Mouse (Mus musculus) midbrain, embryonic 10.5 days (tissue): Measurements from ENCODE around the gene Samd10. TPM values are rescaled to one million over a fixed set of nuclear protein-coding genes. Genes with fewer than 3 reads are reported as not detected.

Experiments
- DNase-seq: peaks from one replicate; pipeline ENCODE4 v3.0.0-alpha.2; 2017; ENCODE audit warnings: low spot score
- H3K27ac ChIP-seq: fragments of 300-500 bp; sonication (generic); replicated peaks from 2 replicates; pipeline ENCODE4 v1.5.1; 2016; ENCODE audit warnings: mild to moderate bottlenecking
- H3K27me3 ChIP-seq: fragments of 300-500 bp; sonication (generic); 2 replicates; pipeline ENCODE4 v1.6.1; 2016; ENCODE audit warnings: low read depth, mild to moderate bottlenecking; ENCODE audit not compliant: poor library complexity, severe bottlenecking
- H3K36me3 ChIP-seq: fragments of 300-500 bp; sonication (generic); 2 replicates; pipeline ENCODE4 v1.6.1; 2016; ENCODE audit warnings: mild to moderate bottlenecking, moderate library complexity
- H3K4me1 ChIP-seq: fragments of 300-500 bp; sonication (generic); 2 replicates; pipeline ENCODE4 v1.6.1; 2016
- H3K4me3 ChIP-seq: fragments of 300-500 bp; sonication (generic); 2 replicates; pipeline ENCODE4 v1.5.1; 2016; ENCODE audit warnings: mild to moderate bottlenecking, moderate library complexity
- H3K9me3 ChIP-seq: fragments of 300-500 bp; sonication (generic); replicated peaks from 2 replicates; pipeline ENCODE4 v1.6.1; 2016; ENCODE audit warnings: mild to moderate bottlenecking
- WGBS: fragments of 180-500 bp; shearing (Covaris S2); methylation state at CpG from one replicate; pipeline ENCODE4 v1.1.7; 2016; 5-methylcytosine and 5-hydroxymethylcytosine counted together
- polyA plus RNA-seq: library from polyadenylated mRNA; unstranded; fragments of >200 nt; fragmentation: Nextera tagmentation; extraction: Ambion mirVana; gene quantifications from 2 replicates; pipeline ENCODE4 v1.2.1, GENCODE M21; 2016

Gene Samd10
- polyA plus RNA-seq = 36.4 and 56.1 TPM in 2 replicates

- Histone ChIP-seq H3K9me3 (no peaks in the 10 kb centered on the region), H3K4me3 (peak within 1 kb of the TSS; percentile 94), H3K36me3 (peaks cover 15% of the 10 kb centered on the region), H3K4me1 (peaks cover 48% of the 10 kb centered on the region), H3K27ac (peak within 1 kb of the TSS; percentile 90), H3K27me3 (no peaks in the 10 kb centered on the region; the same call in 1 of the 2 replicates)
- 2% methylated on average over 71 of the region's 71 CpGs for WGBS
- peak; percentile 70 for DNase-seq
These were observed at the start of gene Samd10 for GRCm38 (mm10) chr2:181598454-181599351. Samd10 (minus strand) TSS chr2:181599212.

GRCm38 (mm10) chr2:181646626-181647472, 47.8 kb upstream of the Samd10 start:
- peaks cover 95% of the 10 kb centered on the region for H3K36me3 ChIP-seq
- no peaks in the 10 kb centered on the region for H3K9me3 ChIP-seq
- no peak overlapping the region for H3K27ac ChIP-seq
- H3K4me1 ChIP-seq = no peaks in the 10 kb centered on the region
- WGBS = 95% methylated on average over 6 of the region's 6 CpGs
- DNase-seq = no peak
- no peaks in the 10 kb centered on the region for H3K27me3 ChIP-seq
- no peak overlapping the region for H3K4me3 ChIP-seq

DNA sequence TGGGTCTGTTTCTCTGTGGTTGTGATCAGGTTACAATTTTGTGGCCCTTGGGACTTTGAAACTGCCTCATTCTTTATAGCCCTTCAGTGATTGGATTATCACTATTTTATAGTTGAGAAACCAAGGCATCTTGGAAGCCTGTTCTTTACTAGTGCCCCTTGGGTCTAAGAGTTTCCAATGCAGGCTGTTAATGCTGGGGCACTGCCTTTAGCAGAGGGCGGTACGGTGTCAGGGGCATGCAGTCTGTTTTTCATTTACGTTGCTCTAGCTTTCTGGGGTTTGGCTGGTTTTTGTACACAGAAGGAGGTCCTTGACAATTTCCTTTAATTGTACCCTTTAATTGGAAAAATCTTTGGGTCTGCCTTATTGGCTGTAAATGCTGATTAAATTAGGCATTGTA, 46.7 kb upstream of the Samd10 start:
- no peaks in the 10 kb centered on the region for H3K27me3 ChIP-seq
- 89% methylated on average over 3 of the region's 3 CpGs for WGBS
- DNase-seq = no peak
- no peak overlapping the region for H3K4me3 ChIP-seq
- H3K9me3 ChIP-seq = no peaks in the 10 kb centered on the region
- H3K27ac ChIP-seq = no peak overlapping the region
- H3K36me3 ChIP-seq = peaks cover 96% of the 10 kb centered on the region
- H3K4me1 ChIP-seq = no peaks in the 10 kb centered on the region

GRCm38 (mm10) chr2:181644361-181644760, 45.3 kb upstream of the Samd10 start:
- Histone ChIP-seq H3K36me3 (peaks cover 96% of the 10 kb centered on the region), H3K4me3 (no peak overlapping the region), H3K9me3 (no peaks in the 10 kb centered on the region), H3K4me1 (no peaks in the 10 kb centered on the region), H3K27ac (no peak overlapping the region), H3K27me3 (no peaks in the 10 kb centered on the region)
- 87% methylated on average over 2 of the region's 2 CpGs for WGBS
- peak; percentile 40 for DNase-seq

DNA sequence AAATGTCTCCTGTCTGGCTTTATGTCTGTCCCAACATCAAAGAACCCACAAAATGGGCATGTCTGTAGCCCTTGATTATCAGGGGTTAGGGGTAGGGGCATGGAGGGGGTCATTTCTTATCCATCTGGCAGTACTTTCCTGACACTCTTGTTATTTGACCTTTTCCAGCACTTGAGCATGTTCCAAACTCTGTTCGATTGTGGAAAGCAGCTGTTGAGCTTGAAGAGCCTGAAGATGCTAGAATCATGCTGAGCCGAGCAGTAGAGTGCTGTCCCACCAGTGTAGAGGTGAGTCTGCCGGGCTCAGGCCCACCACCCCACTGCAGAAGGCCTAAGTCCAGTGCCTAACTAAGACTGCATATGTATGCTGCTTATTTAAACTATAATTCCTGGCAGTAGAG, 36.9 kb upstream of the Samd10 start:
- H3K4me3 ChIP-seq = no peak overlapping the region
- H3K4me1 ChIP-seq = no peaks in the 10 kb centered on the region
- no peaks in the 10 kb centered on the region for H3K9me3 ChIP-seq
- no peak for DNase-seq
- H3K36me3 ChIP-seq = peaks cover 92% of the 10 kb centered on the region
- H3K27ac ChIP-seq = no peak overlapping the region
- no peaks in the 10 kb centered on the region for H3K27me3 ChIP-seq
- 90% methylated on average over 3 of the region's 3 CpGs for WGBS

GRCm38 (mm10) chr2:181632624-181633023, 33.6 kb upstream of the Samd10 start:
- 94% methylated on average over 6 of the region's 6 CpGs for whole genome bisulfite sequencing
- no peaks in the 10 kb centered on the region for H3K27me3 ChIP-seq

DNA sequence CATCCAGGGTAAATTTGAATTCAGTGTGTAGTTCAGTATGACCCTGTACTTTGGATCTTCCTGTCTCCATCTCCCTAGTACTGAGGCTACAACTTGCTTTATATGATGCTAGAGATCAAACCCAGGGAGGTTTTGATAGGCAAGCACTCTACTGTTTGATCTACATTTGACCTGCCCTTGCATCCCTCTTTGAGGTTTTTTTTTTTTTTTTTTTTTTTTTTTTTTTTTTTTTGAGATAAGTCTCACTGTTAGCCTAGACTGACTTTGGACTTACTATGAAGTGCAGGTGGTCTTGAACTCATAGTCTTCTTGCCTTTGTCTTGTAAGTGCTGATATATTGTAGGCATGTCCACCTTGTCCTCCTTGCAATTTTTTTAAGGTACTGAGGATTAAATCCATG, 29.5 kb upstream of the Samd10 start:
- Histone ChIP-seq H3K4me1 (no peaks in the 10 kb centered on the region), H3K27ac (no peak overlapping the region), H3K4me3 (no peak overlapping the region), H3K36me3 (peaks cover 72% of the 10 kb centered on the region), H3K27me3 (no peaks in the 10 kb centered on the region), H3K9me3 (no peaks in the 10 kb centered on the region)
- no peak for DNase-seq

More at GRCm38 (mm10) chr2:181632624-181633023, 33.6 kb upstream of the Samd10 start:
- DNase-seq = no peak
- Histone ChIP-seq H3K36me3 (peaks cover 86% of the 10 kb centered on the region), H3K4me3 (no peak overlapping the region), H3K27ac (no peak overlapping the region), H3K9me3 (no peaks in the 10 kb centered on the region), H3K4me1 (no peaks in the 10 kb centered on the region)

- H3K4me3 ChIP-seq = no peak overlapping the region
- DNase-seq = peak; percentile 14
- no peaks in the 10 kb centered on the region for H3K27me3 ChIP-seq
- H3K36me3 ChIP-seq = peaks cover 76% of the 10 kb centered on the region
- no peaks in the 10 kb centered on the region for H3K9me3 ChIP-seq
- H3K4me1 ChIP-seq = no peaks in the 10 kb centered on the region
- no peak overlapping the region for H3K27ac ChIP-seq
These were observed 24.4 kb upstream of the Samd10 start for GRCm38 (mm10) chr2:181623401-181623800.

DNA sequence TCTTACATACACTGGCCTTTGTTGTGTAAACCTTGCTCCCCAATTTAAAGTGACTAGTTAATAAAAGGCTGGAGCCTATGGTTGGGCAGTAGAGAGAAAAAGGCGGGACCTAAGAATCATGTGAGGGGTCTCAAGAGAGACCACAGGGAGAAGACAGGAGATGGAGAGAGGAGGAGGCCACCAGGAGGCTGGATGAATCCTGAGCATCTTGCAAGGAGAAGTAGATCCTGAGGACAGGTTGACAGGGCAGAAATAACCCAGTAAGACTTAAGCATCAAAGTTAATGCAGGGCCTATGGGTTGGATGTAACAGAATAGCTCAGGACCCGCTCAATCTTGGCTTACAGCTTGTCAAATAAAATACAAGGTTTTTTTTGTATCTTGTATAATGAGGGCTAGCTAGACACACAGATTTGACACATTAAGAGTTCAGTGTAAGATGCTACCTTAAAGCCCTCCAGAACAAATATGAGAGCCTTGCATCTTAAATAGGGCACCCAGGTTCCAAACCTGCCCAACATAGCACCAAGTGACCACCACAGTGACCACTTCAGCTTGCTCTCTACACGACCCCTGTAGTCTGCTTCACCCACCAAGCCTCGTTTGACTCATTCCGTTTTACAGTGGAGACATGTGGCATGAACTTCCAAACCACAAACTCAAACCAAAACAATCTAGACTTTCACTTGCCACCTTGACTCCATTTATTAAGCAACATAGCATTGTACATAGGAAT, 19.9 kb upstream of the Samd10 start:
- WGBS = 91% methylated on average over 5 of the region's 5 CpGs
- Histone ChIP-seq H3K36me3 (peaks cover 85% of the 10 kb centered on the region), H3K27me3 (no peaks in the 10 kb centered on the region), H3K4me3 (no peak overlapping the region), H3K27ac (no peak overlapping the region), H3K4me1 (no peaks in the 10 kb centered on the region), H3K9me3 (no peaks in the 10 kb centered on the region)
- no peak for DNase-seq

DNA sequence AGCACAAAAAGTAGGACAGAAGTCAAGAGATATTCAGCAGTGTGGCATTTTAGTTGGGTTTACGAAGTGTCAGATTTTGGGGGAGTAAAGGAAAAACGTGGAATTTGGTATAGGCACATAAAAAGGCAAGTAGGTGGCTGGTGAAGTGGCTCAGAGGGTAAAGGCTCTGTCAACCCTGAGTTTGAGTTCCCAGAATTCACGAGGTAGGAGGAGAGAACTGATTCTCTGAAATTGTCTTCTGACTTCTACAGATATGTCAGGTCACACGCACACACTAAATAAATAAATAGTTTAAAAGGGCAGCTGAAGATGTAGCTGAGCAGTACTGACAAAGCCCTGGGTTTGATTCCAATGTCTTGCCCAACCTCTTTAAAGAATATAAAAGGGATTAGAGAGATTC, 3.4 kb upstream of the Samd10 start:
- no peak for DNase-seq
- WGBS = 75% methylated on average over 4 of the region's 4 CpGs
- H3K36me3 ChIP-seq = peaks cover 8% of the 10 kb centered on the region
- no peaks in the 10 kb centered on the region for H3K9me3 ChIP-seq
- H3K27ac ChIP-seq = no peak overlapping the region
- peaks cover 44% of the 10 kb centered on the region for H3K4me1 ChIP-seq
- H3K4me3 ChIP-seq = peak overlapping the region; percentile 94
- no peaks in the 10 kb centered on the region; the same call in 1 of the 2 replicates for H3K27me3 ChIP-seq

DNA sequence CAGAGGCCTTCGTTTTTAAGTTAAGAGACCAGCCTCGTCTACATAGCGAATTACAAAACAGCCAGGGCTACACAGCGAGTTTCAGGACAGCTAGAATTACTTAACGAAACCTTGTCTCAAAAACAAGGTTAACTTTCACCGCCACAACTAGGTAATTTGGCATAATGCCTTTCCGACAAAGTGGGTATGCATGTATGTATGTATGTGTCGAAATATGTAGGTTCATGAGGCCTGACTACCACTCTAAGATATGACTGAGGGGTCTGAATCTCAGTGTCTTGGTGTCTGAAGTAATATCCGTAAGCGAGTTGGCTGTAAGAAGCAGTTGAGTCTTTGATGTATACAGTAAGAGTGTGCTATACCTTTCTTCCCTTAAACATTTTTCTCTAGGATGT, 2.7 kb upstream of the Samd10 start:
- no peak for DNase-seq
- Histone ChIP-seq H3K27me3 (no peaks in the 10 kb centered on the region; the same call in 1 of the 2 replicates), H3K9me3 (no peaks in the 10 kb centered on the region), H3K4me3 (peak overlapping the region; percentile 94), H3K36me3 (peaks cover 9% of the 10 kb centered on the region), H3K4me1 (peaks cover 48% of the 10 kb centered on the region), H3K27ac (peak overlapping the region; percentile 92)
- 30% methylated on average over 10 of the region's 10 CpGs for WGBS
